Mouse (Mus musculus) kidney, postnatal 0 days (tissue): Measurements from ENCODE around the gene Ptprn2. TPM values are rescaled to one million over a fixed set of nuclear protein-coding genes. Genes with fewer than 3 reads are reported as not detected.

Experiments
- ATAC-seq: fragments of 200-750 bp; cut with Nextera tagmentation; replicated peaks from 2 replicates; pipeline ENCODE4 v1.8.0; 2017; ENCODE audit warnings: low read depth, moderate number of reproducible peaks, moderate TSS enrichment, moderate library complexity; ENCODE audit not compliant: low FRiP score
- DNase-seq: peaks from one replicate; pipeline ENCODE4 v3.0.0-alpha.2; 2016; ENCODE audit warnings: low spot score
- H3K27ac ChIP-seq: fragments of 300-500 bp; sonication (generic); 2 replicates; pipeline ENCODE4 v1.5.1; 2014; ENCODE audit warnings: mild to moderate bottlenecking
- H3K27me3 ChIP-seq: fragments of 300-500 bp; sonication (generic); 2 replicates; pipeline ENCODE4 v1.6.1; 2014; ENCODE audit warnings: low read length, mixed read lengths; ENCODE audit not compliant: insufficient read depth
- H3K36me3 ChIP-seq: fragments of 300-500 bp; sonication (generic); 2 replicates; pipeline ENCODE4 v1.6.1; 2014; ENCODE audit warnings: low read length, mixed read lengths; ENCODE audit not compliant: insufficient read depth
- H3K4me1 ChIP-seq: fragments of 300-500 bp; sonication (generic); replicated peaks from 2 replicates; pipeline ENCODE4 v1.6.1; 2014; ENCODE audit warnings: antibody characterized with exemption, low read length, mixed read lengths; ENCODE audit not compliant: insufficient read depth
- H3K4me2 ChIP-seq: fragments of 300-500 bp; sonication (generic); 2 replicates; pipeline ENCODE4 v1.6.1; 2014; ENCODE audit warnings: mild to moderate bottlenecking, low read length, moderate library complexity, mixed read lengths
- H3K4me3 ChIP-seq: fragments of 300-500 bp; sonication (generic); replicated peaks from 2 replicates; pipeline ENCODE4 v1.5.1; 2014; ENCODE audit warnings: low read depth, low read length
- H3K9ac ChIP-seq: fragments of 300-500 bp; sonication (generic); 2 replicates; pipeline ENCODE4 v1.6.1; 2014; ENCODE audit warnings: low read depth, low read length
- H3K9me3 ChIP-seq: fragments of 300-500 bp; sonication (generic); replicated peaks from 2 replicates; pipeline ENCODE4 v1.6.1; 2016; ENCODE audit warnings: low read length, inconsistent platforms, mixed read lengths
- CTCF ChIP-seq: IDR thresholded peaks from 2 replicates; pipeline ENCODE4 v1.5.1; 2016; ENCODE audit warnings: antibody characterized with exemption, low read depth, mild to moderate bottlenecking, moderate library complexity
- WGBS: fragments of 180-500 bp; shearing (Covaris S2); extraction: QIAGEN DNeasy Blood & Tissue Kit; methylation state at CpG from one replicate; pipeline ENCODE4 v1.1.7; 2014; 5-methylcytosine and 5-hydroxymethylcytosine counted together
- polyA plus RNA-seq: library from polyadenylated mRNA; unstranded; fragments of >200 nt; fragmentation: Nextera tagmentation; extraction: Ambion mirVana; gene quantifications from 2 replicates; pipeline ENCODE4 v1.2.1, GENCODE M21; 2015

The Ptprn2 gene
- polyA plus RNA-seq, 1 experiment from 2014 or later: 0.03 TPM

DNA sequence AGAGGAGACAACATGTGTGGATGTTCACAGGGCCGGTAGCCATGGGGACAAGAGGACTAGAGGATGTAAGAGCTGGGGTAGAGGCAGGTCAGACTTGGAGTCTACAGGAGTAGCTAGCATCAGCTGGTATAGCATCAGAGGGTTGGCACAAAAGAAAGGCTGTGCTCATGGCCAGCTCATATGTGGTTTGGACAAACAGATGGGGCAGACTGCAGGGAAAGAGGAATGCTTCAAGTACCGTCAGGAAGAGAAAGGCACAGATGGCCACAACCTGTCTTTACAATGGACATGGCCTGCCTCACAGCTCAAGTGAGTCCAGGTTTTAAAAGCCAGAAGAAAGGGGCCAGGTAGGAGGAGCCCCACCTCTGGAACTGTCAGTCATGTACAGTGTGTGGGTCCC is 776.5 kb downstream of the Ptprn2 start:
- Histone ChIP-seq H3K36me3 (no peaks in the 10 kb centered on the region), H3K4me3 (no peak overlapping the region), H3K27me3 (no peaks in the 10 kb centered on the region), H3K4me1 (no peaks in the 10 kb centered on the region), H3K9ac (no peak overlapping the region), H3K27ac (no peak overlapping the region), H3K4me2 (no peak overlapping the region), H3K9me3 (no peaks in the 10 kb centered on the region)
- WGBS: 90% methylated on average over 2 of the region's 2 CpGs
- TF ChIP-seq CTCF: no peak
- ATAC-seq (no peak), DNase-seq (no peak)

DNA sequence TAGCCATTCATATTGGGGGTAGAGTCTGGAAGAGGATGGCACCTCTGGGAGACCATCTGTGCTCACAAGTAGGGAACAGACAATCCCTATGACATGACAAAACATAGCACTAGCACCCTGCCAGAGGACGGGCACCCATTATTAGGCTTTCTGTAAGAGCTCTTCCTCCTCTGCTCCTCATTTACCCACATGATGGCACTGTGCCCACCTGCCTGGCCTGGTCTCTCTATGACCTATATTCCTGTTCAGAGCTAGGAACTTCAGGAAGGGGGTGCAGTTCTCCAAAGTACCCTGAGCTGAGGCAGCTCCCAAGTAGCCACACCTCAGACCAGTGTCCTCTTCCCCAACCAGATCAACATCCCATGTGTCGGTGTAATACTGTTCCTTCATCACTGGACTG is 777.6 kb downstream of the Ptprn2 start:
- Histone ChIP-seq H3K36me3 (no peaks in the 10 kb centered on the region), H3K4me3 (no peak overlapping the region), H3K27me3 (no peaks in the 10 kb centered on the region), H3K4me2 (no peak overlapping the region), H3K27ac (no peak overlapping the region), H3K9ac (no peak overlapping the region), H3K9me3 (no peaks in the 10 kb centered on the region), H3K4me1 (no peaks in the 10 kb centered on the region)
- TF ChIP-seq CTCF: no peak
- ATAC-seq (no peak), DNase-seq (no peak)
- WGBS: 73% methylated on average over 2 of the region's 2 CpGs

DNA sequence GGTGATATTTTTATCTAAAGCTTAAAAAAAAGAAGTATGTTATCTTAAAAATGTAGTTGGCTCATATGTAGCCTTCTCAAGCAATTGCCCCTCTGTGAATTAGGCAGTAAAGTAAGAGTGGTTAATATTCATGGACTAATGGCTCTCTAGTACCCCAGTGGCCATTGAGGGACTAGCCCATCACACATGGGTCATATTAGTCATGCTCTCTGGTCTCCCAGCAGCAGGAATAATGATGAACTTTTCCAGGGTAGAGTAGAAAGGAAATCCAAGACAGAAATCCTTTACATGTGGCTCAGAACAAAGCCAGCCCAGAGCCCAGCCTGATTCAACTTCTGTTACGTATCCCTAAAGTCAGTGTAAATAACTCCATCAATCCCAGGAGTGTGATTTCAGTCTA is 779.7 kb downstream of the Ptprn2 start:
- DNase-seq (no peak), ATAC-seq (no peak)
- no peak overlapping the region for H3K4me3 ChIP-seq
- no peaks in the 10 kb centered on the region for H3K4me1 ChIP-seq
- WGBS: 77% methylated on average over 1 of the region's 1 CpGs
- no peaks in the 10 kb centered on the region for H3K36me3 ChIP-seq
- H3K9ac ChIP-seq: no peak overlapping the region
- no peaks in the 10 kb centered on the region for H3K9me3 ChIP-seq
- no peak overlapping the region for H3K27ac ChIP-seq
- no peak for TF ChIP-seq CTCF
- no peak overlapping the region for H3K4me2 ChIP-seq
- no peaks in the 10 kb centered on the region for H3K27me3 ChIP-seq

DNA sequence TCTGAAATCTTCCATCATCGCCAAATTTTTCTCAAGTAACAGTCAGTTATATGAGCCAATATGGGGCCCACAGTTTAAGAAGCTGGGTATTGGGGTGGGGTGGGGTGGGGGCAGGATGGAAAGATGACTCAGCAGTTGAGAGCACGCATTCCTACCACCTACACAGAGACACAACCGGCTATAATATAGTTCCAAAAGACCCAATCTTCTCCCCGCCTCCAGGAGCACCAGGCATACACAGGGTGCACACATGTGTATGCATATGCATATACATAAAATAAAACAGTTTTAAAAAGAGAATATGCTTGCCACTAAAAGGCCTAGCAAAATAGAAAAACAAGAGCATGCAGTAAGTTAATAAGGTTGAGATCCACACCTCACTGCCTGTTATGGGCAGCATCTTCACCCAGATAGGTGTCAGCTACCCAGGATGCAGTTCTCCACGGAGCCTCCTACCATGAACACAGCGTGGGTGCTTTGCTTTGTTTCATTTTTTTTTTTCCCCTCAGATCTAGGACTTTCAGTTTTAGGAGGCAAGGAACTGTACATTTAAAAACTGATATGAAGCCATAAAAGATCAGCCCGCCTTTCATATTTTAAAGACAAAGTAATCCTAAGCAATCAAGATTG is 783.1 kb downstream of the Ptprn2 start:
- WGBS: 75% methylated on average over 7 of the region's 7 CpGs
- H3K27me3 ChIP-seq: no peaks in the 10 kb centered on the region
- no peaks in the 10 kb centered on the region for H3K36me3 ChIP-seq
- ATAC-seq (no peak), DNase-seq (no peak)
- H3K4me3 ChIP-seq: no peak overlapping the region
- H3K9ac ChIP-seq: no peak overlapping the region
- no peaks in the 10 kb centered on the region for H3K4me1 ChIP-seq
- TF ChIP-seq CTCF: no peak
- no peak overlapping the region for H3K27ac ChIP-seq
- H3K9me3 ChIP-seq: no peaks in the 10 kb centered on the region
- no peak overlapping the region for H3K4me2 ChIP-seq

DNA sequence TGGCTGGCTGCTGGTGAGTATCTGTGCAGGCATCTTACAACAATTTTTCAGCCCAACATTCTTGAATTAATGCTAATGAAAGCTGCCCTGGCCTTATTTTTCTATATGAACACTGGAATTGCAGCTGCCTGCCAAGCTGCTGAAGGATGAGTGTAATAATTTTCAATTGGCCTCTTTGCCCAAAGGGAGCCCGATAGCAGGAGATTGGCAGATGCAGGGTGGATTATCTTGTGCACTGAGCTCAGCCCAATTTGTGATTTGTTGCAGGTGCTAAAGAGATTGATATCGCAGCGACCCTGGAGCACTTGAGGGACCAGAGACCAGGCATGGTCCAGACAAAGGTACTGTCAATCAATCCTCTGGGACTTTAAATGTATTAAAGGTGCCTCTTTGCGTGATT is 783.8 kb downstream of the Ptprn2 start:
- Histone ChIP-seq H3K4me3 (no peak overlapping the region), H3K9me3 (no peaks in the 10 kb centered on the region), H3K27me3 (no peaks in the 10 kb centered on the region), H3K4me1 (no peaks in the 10 kb centered on the region), H3K4me2 (no peak overlapping the region), H3K27ac (no peak overlapping the region), H3K36me3 (no peaks in the 10 kb centered on the region), H3K9ac (no peak overlapping the region)
- WGBS: 80% methylated on average over 4 of the region's 4 CpGs
- no peak for ATAC-seq
- no peak for TF ChIP-seq CTCF
- DNase-seq: no peak

DNA sequence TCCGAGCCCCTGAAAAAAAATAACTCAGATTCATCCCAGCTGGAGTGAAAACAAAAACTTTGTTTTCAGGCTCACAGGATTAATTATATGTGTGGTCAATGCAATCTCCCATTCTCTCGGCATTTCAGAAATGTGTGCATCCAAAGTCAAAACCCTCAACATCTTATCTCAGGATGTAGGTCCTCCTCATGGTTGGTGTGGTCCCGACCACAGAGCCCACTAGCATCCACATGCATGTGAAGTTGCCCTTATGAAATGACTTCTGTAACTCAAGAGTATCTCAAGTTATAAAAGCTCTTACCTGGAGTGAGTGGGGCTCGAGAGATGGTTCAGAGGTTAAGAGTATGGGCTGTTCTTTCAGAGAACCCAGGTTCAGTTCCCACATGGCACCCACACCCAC is 784.7 kb downstream of the Ptprn2 start:
- 82% methylated on average over 4 of the region's 4 CpGs for WGBS
- Histone ChIP-seq H3K4me2 (no peak overlapping the region), H3K27ac (no peak overlapping the region), H3K9ac (no peak overlapping the region), H3K4me1 (no peaks in the 10 kb centered on the region), H3K36me3 (no peaks in the 10 kb centered on the region), H3K9me3 (no peaks in the 10 kb centered on the region), H3K4me3 (no peak overlapping the region), H3K27me3 (no peaks in the 10 kb centered on the region)
- DNase-seq (no peak), ATAC-seq (no peak)
- TF ChIP-seq CTCF: no peak

DNA sequence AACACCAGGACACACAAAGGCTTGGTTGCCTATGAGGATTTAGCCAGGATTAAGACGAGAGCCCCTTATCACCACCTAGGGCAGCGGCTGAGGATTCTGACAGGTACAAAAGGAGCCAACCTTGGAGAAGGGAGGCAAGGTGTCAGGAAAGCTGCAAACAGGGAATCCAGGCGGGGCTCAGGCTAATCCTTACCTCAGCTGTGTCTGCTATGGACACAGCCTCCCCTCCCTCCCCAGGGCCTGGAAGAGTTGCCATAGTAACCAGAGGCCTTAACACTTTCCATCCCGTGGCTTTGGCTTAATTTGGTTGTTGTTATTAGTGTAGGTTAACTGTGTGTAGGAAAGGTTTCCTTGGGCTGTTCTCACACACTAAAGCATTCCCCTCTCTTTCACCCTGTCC is 787.6 kb downstream of the Ptprn2 start:
- no peak overlapping the region for H3K9ac ChIP-seq
- no peak overlapping the region for H3K4me3 ChIP-seq
- DNase-seq (no peak), ATAC-seq (no peak)
- H3K27ac ChIP-seq: no peak overlapping the region
- no peaks in the 10 kb centered on the region for H3K27me3 ChIP-seq
- no peaks in the 10 kb centered on the region for H3K9me3 ChIP-seq
- H3K4me1 ChIP-seq: no peaks in the 10 kb centered on the region
- 19% methylated on average over 3 of the region's 4 CpGs for WGBS
- H3K4me2 ChIP-seq: no peak overlapping the region
- no peak for TF ChIP-seq CTCF
- H3K36me3 ChIP-seq: no peaks in the 10 kb centered on the region
